35 mouse cellular contexts compared by ENCODE assay signal in genomic region chr2:178430231-178430630, GRCm38 (mm10). TPM values are rescaled to one million over a fixed set of nuclear protein-coding genes. Genes with fewer than 3 reads are reported as not detected.
"Had no signal": no experiment of that assay in that cellular context is flagged by ENCODE, and none has a peak within 500 bp of the region (broad histone marks: within the 10 kb centered on the region; RNA-seq: fewer than 3 reads in every experiment).

Cdh26 (plus strand) TSS chr2:178430531.

- DNase-seq: heart, postnatal 10 days; heart, postnatal 14 days; heart, postnatal 36 days; heart, postnatal 4 days; kidney, adult 11 months; kidney, adult 18-20 months; kidney, adult 2 months; kidney, adult 8-10 months; kidney, adult 9 months; kidney, postnatal 10 days; kidney, postnatal 14 days; kidney, postnatal 25 days; kidney, postnatal 4 days; layer of hippocampus, adult 9-11 months; layer of hippocampus, postnatal 36 days had no signal

- H3K9me3 ChIP-seq: heart, embryonic 12.5 days; heart, embryonic 13.5 days; heart, embryonic 15.5 days; hindbrain, embryonic 10.5 days; hindbrain, embryonic 12.5 days; hindbrain, embryonic 13.5 days; hindbrain, embryonic 15.5 days; kidney, embryonic 15.5 days had no signal

- H3K27me3 ChIP-seq: heart, embryonic 12.5 days; heart, embryonic 15.5 days; hindbrain, embryonic 12.5 days; hindbrain, embryonic 13.5 days; hindbrain, embryonic 15.5 days; kidney, embryonic 15.5 days had no signal

- H3K4me3 ChIP-seq: heart, embryonic 12.5 days; heart, embryonic 13.5 days; heart, embryonic 15.5 days; hindbrain, embryonic 10.5 days; hindbrain, embryonic 12.5 days; hindbrain, embryonic 13.5 days; hindbrain, embryonic 15.5 days; kidney, embryonic 15.5 days; layer of hippocampus, adult 2 months; left cerebral cortex, adult 2 months had no signal

- H3K27ac ChIP-seq: heart, embryonic 13.5 days; heart, embryonic 15.5 days; hindbrain, embryonic 10.5 days; hindbrain, embryonic 12.5 days; hindbrain, embryonic 13.5 days; hindbrain, embryonic 14.5 days; hindbrain, embryonic 15.5 days; hindbrain, postnatal 0 days; kidney, embryonic 15.5 days; kidney, postnatal 0 days; layer of hippocampus, adult 2 months; left cerebral cortex, adult 2 months had no signal

- H3K9ac ChIP-seq: heart, embryonic 12.5 days; heart, embryonic 13.5 days; heart, embryonic 15.5 days; hindbrain, embryonic 12.5 days; hindbrain, embryonic 13.5 days; hindbrain, embryonic 14.5 days; hindbrain, embryonic 15.5 days; kidney, embryonic 15.5 days had no signal

- H3K4me2 ChIP-seq: heart, embryonic 11.5 days; heart, embryonic 12.5 days; heart, embryonic 13.5 days; heart, embryonic 15.5 days; hindbrain, embryonic 12.5 days; hindbrain, embryonic 13.5 days; hindbrain, embryonic 14.5 days; hindbrain, embryonic 15.5 days; kidney, embryonic 15.5 days had no signal

- H3K4me1 ChIP-seq: heart, embryonic 15.5 days; hindbrain, embryonic 10.5 days had no signal

- H3K36me3 ChIP-seq: heart, embryonic 12.5 days; heart, embryonic 13.5 days; heart, embryonic 15.5 days; hindbrain, embryonic 10.5 days; hindbrain, embryonic 12.5 days; hindbrain, embryonic 13.5 days; hindbrain, embryonic 15.5 days; kidney, embryonic 15.5 days had no signal

- ATAC-seq: hindbrain, embryonic 16.5 days; hindbrain, postnatal 0 days; inflammation-experienced regulatory T-cells, adult 6 months had no signal

RNA-seq across cellular contexts. Expression of gene Cdh26, which starts in this region (rescaled TPM):
- total RNA-seq: heart, postnatal 25 days; hematopoietic stem cell, adult 5-6 weeks; left cerebral cortex, adult 18-20 months had no signal
- polyA plus RNA-seq: heart, embryonic 14.5 days; heart, embryonic 15.5 days; inflammation-experienced regulatory T-cells, adult 6 months had no signal
